Mouse (Mus musculus): ENCODE measurements around the gene Pde10a. TPM values are rescaled to one million over a fixed set of nuclear protein-coding genes. Genes with fewer than 3 reads are reported as not detected.
A peak's percentile ranks its signal among the peaks of the same experiment; 100 is the strongest.

The Pde10a gene
- total RNA-seq, 2 experiments from 2014 or later, result 2.4 to 3.6 TPM

DNA sequence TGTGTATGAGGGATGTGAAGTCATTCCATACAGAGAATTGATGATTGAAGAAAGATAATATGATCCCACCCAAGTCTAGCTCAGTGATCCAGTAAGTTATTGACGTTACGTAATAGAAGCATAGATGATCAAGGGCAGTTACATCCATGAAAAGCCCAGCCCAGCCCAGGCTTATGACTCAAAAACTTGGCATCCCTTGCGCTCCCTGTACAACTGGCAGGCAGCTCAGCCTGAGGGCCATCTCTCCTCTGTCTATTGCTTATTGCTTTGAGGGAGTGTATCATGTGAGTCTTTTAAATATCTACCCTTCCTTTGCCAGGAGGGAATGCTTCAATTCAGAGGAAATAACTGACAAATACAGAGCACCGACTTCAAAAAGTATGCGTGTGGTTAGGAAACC is 232.4 kb downstream of the Pde10a start:
- DNase-seq, result peak in 1 of 2 experiments; percentile 23

DNA sequence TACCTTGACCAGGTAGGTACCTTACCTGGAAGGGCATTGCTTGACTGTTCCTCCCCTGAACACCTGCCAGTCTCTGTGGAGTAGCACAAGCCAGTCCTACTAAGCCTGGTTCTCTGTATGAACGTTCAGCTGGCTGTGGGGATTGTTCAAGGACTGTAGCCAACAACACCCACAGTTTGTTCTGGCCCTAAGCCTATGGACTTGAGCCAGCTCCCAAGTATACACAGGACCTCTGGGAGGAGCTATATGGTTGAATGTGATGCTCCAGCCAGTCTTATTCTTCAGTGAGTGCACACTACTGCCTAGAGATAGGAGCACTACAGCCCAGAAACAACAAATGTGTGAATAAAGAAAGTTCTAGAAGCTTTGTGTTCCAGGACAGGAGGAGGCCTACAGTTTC is 238.1 kb downstream of the Pde10a start:
- peak in 1 of 2 experiments; percentile 16 for DNase-seq

DNA sequence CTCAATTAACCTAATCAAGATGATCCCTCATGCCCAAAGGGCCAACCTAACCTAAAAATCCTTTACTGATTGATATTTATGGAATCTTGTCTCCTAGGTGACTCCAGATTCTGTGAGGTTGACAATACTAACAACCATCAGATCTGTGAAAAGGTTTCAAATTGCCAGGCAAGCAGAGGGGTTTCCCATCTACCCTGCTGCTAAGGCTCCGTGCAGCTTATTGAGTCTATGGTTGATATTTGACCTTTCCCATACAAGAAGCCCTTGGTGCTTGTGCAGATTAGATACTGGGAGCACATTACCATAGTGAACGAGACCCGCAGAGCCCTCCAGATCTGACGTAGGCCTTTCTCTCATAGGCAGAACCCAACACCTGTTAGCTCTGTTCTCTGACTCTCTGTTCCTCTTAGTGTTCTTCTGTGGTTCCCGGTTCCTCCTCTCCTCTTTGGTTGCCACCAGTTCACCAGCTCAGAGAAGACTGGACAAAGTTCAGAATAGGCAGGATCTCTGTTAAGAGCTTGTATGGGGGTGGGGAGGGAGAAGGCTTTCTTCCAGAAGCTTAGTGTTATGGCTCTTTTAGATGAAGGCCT is 240.9 kb downstream of the Pde10a start:
- DNase-seq, result no peak

DNA sequence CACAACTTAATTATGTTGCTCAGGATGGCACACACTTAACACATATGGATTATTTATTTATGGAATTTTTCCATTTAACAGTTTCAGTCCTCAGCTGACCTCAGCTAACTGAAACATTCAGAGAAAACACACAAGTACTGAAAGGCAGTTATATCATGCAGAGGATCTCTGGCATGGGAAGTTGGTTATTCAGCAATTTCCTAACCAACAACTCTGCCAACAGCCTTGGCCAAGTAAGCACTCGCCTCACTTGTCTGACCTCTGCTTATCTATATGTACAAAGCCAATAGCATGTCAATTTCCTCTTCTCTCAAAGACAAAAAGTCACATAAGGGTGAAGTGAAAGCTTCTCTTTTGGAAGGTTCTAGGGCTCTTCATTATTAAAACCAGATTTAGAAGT is 244.0 kb downstream of the Pde10a start:
- no peak for DNase-seq

DNA sequence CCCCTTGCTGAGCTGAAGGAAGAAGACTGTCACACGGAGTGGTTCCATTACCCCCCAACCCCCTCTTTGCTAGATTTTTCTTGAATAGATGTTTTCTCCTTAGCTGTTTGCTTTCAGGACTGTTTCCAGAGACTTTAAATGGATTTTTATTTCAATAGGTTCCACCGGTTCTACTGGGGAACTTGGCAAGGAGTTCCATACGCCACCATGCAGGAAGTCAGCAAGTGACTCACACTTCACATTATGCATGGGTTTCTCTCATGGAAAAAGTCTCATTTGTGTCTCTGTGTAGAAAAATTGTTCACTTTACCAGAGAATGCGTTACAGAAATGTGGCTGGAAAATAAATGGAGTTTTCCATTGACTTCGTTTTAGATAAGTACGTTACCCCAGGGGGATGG is 248.2 kb downstream of the Pde10a start:
- no peak for DNase-seq

DNA sequence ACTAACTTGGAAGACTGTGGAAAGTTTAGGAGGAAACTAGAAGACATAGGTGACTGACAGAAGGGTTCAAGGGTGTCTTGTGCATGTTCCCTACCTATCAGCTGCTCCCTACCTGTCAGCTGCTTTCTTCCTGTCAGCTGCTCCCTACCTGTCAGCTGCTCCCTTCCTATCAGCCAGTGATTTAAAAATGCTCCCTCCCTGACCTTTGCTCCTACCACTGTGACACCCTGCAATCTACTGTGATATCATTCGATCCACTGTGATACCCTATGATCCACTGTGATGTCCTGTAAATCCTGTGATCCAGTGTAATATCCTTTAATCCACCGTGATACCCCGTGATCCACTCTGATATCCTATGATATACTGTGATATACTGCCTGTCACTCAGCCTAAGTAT is 249.1 kb downstream of the Pde10a start:
- DNase-seq, result no peak

DNA sequence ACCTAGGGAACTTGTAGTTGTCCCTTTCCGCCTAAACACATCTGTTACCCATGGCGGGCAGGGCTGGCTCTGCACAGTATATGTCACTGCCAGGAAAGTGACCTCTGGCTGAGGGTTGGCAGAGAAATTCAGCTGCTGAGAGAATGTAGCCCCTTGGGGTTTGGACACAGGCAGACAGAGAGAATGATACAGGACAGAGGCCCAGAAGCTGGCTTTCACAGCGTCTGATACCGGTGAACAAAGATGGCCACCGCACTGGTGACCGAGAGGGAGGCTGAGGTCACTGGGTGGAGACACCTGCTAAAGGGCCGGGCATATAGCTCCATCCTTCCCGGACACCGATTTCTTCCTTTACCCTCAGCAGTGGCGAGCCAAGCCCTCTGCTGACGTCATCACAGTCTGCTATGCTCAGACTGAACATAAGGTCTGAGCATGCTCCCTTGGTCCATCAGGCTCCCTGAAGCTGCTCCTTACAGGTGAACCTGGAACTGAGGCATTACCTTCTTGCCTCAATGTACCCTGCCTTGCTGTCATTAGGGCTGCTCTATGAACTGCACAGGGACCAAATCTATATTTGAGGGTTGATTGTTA is 250.5 kb downstream of the Pde10a start:
- no peak for DNase-seq

DNA sequence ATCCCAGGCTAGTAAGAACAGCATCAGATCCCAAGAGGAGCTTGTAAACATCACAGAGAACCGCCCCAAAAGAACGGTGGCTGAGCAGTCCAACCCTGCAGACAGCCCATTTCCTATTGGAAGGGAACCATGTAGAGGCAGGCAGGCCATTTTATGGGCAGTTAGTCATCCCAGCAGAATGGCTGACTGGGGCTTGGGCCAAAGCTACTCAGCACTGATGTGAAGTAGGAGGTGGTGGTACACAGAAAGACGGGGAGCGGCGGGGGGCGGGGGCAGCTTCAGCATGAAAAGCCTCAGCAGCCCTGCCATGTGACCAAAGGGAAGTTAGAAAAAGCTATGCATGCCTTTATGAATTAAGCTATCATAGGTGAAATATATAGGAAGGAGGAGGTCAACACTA is 252.5 kb downstream of the Pde10a start:
- DNase-seq, result no peak

DNA sequence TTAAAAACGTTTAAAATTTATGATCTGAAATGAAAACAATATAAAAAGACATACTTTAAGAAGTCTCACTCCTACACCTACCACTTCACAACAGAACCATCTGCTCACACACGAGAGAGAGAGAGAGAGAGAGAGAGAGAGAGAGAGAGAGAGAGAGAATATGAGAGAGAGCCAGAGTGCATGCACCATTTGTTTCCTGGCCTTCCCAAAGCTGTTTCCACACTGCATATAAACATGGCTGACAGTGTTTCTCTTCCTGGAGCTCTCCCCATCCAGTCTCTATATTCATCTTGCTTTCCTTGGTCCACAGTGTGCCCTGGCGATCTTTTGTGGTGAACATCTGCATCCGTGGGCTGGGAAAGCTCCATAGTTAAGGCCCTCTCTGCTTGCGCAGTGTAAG is 253.7 kb downstream of the Pde10a start:
- no peak for DNase-seq

DNA sequence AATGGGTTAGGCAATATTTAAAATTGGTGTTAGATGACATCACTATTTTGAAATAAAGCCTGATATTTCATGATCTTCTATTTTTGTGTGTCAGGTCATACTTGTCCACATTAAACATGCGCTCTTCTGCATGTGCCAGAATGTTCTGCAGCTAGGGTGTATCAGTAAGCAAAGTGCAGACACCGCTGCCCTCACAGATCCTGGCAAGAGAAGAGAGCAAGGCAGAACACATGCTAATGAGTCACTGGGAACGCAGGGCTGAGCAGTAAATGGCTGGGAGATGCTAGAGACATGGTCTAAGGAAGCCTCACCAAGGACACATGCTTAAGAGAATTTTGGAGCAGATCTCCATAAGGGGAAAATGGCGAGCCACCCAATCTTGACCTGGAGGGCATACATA is 255.3 kb downstream of the Pde10a start:
- no peak for DNase-seq

DNA sequence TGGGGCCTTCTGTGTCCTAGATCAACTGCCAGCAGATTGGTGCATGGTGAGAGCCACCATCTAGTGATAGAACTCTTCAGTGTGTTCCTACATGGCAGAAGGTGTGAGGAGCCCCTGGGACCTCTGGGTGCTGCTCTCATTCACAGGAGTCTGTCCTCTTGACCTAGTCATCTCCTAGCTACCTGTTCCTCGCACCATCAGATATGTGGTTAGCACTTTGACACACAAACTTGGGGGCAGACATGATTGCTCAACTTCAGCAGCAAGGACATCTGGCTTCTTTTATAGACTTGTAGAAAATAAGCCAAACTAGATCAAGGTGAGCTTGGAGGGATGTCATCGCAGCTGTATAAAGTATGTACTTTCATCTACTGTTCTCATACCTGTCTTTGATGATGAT is 255.9 kb downstream of the Pde10a start:
- DNase-seq, result no peak

DNA sequence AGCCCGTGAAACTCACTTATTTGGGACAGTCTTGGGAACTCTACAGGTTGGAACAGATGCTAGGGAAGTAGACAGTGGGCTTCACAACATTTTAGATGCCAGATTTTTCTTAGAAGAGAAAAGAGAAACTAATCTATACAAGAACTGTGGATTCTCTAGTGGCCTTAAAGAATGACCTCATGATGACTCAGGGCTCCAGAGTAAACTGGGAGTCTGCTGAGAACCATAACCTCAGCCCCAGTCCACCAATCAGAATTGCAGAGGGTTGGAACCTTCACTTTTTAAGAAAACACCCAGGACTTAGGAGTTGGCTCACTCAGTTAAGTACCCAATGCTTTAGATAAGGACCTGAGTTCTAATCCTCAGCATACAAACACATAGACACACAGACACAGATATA is 256.4 kb downstream of the Pde10a start:
- no peak for DNase-seq

DNA sequence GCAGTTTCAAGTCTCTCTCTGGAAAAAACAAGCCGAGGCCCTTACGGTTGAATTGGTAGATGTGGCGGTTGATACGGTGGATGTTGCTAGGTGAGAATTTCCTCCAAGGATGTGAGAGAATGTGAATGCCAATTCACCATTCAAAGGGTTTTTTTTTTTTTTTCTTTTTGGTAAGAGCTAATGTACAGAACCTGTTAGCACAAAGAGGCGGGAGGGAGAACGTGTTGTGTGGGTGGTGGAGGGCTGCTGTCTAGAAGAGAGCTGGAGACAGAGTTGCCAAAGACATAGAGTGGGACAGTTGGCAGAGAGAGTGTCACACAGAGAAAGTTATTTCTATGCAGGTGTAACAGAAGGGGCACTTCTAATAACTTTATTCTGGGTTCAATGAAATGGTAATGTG is 260.7 kb downstream of the Pde10a start:
- no peak for DNase-seq

DNA sequence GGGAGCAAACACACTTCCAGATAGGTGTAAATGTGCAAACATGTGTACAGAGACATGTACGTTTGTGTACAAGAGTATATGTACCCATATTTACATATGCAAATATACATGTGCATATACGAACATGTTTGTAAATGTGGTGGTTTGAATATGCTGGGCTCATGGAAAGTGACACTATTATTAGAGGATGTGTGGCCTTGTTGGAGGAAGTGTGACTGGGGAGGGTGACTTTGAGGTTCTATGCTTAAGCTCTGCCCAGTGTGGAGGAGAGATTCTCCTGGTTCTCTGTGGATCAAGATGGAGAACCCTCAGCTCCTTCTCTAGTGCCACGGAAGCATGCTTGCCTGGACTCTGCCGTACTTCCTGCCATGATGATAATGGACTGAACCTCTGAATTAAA is 261.3 kb downstream of the Pde10a start:
- DNase-seq, result no peak

DNA sequence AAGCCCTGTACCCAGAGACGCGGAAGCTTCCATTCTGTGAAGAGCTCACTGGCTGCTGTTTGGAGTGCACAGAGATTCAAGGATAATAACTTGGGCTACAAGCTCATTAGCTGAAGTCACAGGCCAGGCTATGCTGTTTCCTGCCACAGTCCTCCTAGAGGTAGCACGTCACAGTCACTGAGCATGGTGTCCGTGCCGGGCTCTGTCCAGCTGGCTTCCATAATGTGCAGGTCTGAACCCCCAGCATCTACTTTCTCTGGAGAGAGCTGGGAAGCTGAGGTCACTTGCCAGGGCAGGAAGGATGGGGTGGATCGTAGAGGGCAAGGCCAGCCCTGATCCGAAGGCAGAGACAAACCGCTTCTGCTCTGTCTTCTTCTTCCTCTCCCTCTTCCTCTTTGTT is 262.6 kb downstream of the Pde10a start:
- DNase-seq, result no peak

DNA sequence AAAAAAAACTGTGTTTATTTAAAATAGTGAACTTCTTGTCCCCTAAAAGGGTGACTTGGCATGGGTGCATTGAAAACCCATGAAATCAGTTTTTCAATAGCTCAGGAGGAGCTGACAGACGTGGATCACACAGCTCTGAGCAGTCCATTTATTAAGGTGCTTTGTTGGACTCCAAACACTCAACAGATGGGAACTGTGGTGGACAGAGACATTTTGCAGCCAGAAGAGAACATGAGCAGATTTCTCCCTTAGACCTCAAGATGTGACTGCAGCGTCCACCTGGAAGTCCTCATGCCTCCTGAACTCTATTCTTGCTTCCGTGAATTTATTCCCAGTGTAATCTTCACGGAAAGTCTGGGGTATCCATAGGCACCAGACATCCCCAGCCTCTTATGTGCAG is 266.4 kb downstream of the Pde10a start:
- no peak for DNase-seq

DNA sequence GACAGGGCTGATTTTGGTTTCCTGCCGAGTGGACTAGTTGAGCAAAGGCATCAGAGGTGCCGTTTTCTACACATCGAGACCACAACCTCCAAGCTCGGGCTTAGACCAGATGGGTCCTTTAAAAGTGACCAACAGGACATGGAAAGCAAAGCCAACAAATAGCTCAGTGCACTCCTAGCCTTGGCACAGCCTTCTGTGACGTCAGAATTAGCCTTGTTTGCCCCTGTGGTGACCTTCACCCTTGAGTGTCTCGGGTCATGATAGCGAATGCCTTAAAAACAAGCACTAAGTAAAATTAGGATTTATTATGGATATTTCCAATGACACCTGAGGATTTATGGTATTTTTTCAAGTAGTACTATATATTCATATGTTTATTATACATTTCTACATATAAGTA is 267.4 kb downstream of the Pde10a start:
- no peak for DNase-seq

DNA sequence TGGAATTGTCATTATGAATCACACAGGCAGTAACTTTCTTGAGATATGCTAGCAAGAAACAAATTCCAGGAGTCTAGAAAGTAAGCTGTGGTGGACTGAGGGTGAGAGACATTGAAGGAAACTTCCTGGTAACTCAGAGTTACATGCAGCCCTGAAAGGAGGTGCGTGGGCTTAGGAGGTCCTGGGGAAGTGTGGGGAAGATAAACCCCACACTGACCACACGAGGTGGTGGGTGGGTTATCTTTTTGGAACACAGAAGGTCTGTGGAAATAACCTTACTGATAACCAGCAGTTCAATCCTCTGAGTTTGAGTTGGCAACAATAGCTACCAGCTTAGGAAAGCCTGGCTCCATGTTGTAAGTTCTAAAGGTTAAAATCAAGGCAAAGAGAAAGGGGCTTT is 272.5 kb downstream of the Pde10a start:
- no peak for DNase-seq

DNA sequence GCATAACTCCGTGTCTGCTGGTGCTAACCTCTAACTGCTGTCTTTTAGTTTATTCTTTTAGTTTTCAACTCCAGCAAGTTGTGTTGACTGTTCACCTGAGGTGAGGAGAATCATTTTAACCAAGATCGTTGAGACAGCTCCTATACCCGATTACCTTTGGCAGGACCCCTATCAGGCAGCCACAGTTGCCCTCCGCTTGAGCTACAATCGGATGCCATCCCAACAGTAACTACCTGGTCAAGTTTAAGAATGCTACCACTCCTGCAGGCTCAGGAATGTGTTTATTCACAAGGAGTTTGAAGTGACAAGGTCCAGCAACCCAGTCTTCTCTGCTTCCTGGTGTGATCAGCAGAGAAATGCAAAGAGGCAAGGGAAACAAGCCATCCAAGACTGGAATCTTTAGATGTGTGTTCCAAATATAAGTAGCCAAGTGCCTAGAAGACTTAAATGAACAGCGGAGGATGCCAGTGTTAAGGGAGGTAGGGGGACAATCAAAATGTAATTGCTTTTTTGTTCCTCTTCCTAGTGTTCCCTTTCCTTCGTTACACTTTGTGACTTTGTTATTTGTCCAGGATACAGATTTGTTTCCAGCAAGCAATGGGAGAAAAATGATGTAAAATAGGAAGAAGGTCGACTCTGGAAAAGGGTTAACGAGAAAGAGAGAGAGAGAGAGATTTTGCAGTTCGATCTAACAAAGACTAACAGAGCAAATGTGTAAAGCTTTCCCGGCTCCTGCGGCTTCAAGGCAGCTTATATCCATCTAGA is 273.5 kb downstream of the Pde10a start:
- peak in 1 of 2 experiments; percentile 26 for DNase-seq

DNA sequence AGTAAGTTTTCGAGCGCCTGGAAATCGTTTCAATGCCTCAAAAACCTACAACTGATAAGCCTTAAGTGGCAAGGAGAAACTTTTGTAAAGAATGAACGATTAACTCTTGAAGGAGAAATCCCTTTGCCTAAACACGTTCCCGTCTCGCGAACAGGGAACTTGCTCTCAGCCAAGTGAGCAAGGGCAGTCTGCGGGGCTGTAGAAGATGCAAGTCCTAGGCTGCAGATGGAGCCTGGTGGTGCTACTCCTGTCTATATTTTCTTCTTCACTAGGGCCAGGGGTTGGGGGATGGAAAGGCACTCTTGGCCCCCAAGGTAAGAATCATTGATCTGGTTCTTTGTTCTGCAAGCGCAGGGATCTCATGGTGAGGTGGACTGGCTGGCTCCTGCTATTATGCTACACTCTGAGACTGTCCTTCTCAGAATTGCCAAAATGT is 274.1 kb downstream of the Pde10a start:
- peak in 1 of 2 experiments; percentile 42 for DNase-seq

DNA sequence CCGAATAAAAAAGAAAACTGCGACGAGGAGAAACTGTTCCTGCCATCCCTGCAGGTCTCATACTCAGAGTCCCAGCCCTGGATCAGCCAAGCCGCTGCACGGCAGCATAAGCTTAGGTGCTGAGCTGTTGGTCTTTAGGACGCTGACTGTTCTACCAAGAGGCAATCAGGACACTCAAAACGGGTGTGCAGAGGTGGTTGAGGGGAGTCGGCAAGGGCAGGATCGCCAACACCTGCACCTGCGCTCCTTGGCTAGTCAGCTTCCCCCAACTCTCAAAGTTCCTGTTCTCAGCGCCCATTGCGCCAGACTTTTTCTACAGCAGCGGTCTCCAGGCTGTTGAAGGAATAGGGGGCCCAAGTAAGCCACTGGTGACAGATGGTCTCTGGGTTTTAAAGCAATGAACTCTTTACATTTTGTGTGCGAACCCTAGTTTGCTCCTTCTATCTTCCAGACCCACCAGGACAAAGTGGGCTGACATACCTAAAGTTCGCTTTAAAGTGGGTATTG is 274.8 kb downstream of the Pde10a start:
- peak in 1 of 2 experiments; percentile 38 for DNase-seq

DNA sequence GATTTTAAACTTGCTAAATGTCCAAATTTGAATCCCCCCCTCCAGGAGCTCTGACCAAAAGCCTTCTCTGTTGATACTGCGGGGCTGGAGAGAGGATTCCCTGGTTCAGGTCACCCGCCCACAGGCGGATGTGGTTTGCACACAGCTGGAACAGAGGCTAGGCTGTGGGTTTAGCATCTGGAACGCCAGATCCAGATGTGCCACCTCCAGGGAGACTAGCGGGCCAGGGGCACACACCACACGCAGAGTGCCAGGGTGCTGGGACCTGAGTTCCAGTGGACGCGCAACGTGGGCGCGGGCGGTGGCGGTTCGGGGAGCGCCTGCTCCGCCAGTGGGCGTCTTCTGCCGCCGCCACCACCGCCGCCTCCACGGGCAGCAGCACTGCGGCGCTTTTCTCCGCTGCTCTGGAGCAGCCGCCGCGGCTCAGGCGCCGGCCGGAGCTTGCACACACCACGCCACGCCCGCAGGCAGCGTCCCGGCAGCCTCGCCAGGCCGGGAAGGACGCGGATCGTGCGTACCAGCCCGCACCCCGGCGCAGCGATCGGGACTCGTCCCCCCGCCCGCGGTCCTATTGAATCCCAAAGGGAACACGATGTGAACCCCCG is 275.4 kb downstream of the Pde10a start:
- peak in 1 of 2 experiments; percentile 30 for DNase-seq

All from heart, adult 18-20 months (tissue).